Mouse (Mus musculus) urinary bladder, postnatal 14 days (tissue): ENCODE results near the gene Evc.

Experiments used
- DNase-seq: peaks from one replicate; pipeline ENCODE4 v3.0.0; 2021; ENCODE audit warnings: low spot score

The Evc gene

DNA sequence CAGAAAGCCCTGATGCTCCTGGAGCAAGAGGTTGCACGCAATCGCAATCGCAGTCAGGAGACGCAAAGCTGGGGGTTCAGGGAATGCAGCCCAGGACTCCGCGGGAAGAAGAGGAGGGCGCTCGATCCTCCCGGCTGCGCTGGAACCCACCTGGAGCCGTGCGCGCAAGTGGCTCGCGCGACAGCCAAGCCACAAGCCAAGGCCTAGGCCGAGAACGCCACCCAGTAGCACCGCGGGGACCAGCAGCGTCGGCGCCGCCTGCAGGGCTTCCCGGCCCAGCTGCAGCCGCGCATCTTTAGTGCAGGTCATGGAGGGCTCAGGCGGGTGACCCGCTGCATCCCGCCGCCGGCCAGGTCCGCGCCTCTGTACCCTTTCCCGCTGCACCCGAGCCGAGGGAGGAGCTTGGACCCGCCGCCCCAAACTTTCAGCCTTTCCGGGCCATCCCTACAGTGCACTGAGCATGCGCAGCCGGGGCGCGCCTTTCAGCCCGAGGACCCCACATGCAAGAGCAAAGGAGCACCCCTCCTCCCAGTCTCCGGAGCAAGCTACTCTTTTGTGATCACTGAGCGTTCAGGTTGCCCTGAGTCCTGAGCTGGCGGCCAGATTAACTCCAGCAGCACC, at the start of gene Evc:
TSS of gene Evc (minus strand) at position 410 of the 621 bp plus-strand sequence.
- peak; percentile 71 for DNase-seq

DNA sequence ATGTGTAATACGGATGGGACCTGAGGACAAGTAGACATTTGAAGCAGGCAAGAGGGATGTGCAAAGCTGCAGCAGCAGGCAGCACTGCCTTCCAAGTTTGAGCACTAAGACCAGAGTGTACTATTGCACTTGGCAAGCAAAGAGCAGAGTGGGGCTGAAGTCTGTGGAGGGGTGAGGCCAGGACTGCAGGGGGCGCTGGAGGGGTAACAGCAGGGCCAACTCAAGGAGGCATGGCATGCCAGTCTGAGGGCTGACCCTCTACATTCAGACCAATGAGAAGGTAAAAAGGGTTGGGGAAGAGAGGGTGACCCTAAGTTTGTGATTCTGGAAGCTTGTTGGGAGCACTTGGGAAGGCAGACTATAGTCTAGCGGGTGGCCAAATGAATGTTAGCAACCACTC, 46.9 kb upstream of the Evc start:
- DNase-seq, result no peak

- peak; percentile 42 for DNase-seq
These were observed 43.9 kb upstream of the Evc start for GRCm38 (mm10) chr5:37380641-37381040.

DNA sequence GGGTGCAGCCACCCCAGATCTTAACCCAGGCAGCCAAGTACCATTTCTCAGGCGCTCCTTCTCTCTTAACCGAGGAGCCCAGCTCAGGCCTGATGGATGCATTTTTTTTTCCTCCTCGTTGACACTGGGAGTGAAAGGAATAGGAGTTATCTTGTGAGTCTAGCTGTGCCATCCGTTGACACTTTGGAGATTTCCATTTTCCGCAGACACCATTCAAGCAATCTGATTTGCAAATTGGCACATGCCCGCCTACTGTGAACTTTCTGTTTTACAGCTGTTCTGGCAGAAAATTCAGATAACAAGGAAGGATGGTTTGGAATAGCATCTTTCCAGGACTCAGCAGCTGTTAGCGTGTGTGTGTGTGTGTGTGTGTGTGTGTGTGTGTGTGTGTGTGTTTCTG, 40.7 kb upstream of the Evc start:
- DNase-seq, result no peak

DNA sequence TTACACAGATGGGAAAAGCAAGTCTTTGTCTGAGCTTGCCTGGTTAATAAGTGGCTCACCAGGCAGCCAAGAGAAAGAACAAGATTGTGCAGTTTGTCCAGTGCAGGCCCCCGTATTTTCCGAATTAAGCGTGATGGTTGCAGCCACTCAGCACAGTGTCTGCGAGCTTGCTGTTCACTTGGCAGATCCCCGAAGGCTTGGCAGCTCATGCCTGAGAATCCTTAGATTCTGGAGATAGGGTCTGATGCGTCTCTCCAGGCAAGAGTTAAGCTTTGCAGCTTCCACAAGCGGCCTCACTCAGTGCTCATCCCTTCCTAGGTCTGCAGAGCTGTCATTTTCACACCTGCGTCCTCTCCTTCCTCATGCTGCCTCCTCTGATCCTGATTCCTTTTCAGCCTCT, 32.1 kb upstream of the Evc start:
- no peak for DNase-seq

DNA sequence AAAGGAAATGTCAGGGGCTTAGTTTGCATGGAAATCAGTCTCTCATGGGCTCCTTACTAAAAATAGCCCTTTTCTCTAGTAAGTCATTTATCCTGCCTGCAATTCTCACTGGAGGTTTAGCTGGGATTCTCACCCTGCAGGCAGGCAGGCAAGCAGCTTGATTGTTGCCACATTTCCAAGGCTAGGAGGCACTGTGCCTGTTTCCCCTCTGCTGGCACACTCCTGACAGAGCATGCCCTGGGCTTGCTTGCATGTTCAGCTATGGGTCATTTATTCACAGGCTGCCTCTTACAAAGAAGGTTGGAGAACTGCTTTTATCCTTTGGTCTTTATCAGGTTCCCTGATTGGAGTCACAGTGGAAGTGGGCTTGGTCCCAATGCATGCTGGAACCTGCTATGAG, 29.1 kb upstream of the Evc start:
- DNase-seq, result no peak

- DNase-seq, result no peak
These were observed 26.6 kb upstream of the Evc start for GRCm38 (mm10) chr5:37363284-37363683.

- DNase-seq, result no peak
These were observed 25.9 kb upstream of the Evc start for GRCm38 (mm10) chr5:37362618-37363017.

GRCm38 (mm10) chr5:37356027-37356426, 19.3 kb upstream of the Evc start:
- no peak for DNase-seq

GRCm38 (mm10) chr5:37354385-37354784, 17.7 kb upstream of the Evc start:
- peak; percentile 67 for DNase-seq

DNA sequence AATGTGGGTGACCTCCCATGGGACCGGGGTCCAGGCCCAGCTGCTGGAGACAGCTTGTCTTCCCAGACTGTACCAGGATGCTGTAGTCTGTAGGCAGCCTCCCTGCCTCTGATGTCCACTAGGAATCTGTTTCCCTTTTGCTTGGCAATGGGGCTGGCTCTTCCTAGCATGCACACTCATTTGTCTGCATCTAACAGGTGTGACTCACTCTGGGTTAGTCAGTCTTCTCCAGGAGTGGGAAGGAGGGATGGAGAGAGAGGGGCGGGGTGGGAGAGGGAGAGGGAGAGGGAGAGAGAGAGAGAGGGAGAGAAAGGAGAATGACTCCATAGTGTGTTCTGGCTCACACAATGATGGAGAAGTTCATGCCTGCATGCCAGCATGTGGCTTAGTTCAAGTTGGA, 15.1 kb upstream of the Evc start:
- DNase-seq, result no peak

DNA sequence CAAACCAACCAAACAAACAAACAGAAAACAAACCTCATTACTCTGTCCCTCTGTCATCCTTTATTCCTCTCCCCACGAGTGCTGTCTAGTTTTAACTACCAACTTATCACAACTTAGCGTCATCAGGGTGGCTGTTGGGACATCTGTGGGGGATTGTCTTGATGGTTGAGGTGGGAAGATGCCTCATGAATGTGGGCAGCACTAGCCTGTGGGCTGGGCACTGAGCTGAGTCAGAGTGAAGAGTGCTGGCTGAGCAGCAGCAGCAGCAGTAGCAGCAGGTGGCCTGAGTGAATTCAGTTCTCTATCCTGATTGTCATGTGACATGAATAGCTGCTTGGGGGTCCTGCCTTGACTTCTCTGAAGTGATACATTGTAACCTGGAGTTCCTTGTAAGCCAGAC, 7.3 kb upstream of the Evc start:
- no peak for DNase-seq

GRCm38 (mm10) chr5:37338288-37338687, 1.6 kb upstream of the Evc start, which contains the start of gene Evc2:
Evc2 (plus strand) TSS chr5:37338499.
- peak; percentile 76 for DNase-seq

DNA sequence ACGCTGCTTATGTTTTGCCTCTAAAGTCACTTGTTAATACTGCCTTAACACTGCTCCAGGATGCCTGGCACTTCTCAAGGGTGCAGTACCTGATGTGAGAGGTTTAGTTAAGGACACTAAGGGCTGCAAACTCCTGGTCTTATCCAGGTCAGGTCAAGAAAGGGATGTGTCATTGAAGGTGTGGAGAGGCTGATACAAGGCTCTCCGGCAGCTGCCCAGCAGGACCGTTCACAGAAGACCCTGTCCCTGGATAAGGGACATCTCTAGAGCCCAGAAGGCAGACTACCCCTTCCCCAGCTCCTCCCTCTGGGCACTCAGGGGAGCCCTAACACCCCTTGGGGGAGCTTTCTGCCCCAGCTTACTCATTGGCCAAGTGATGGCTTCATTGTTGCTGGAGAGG, 1.0 kb upstream of the Evc start:
- DNase-seq, result no peak

GRCm38 (mm10) chr5:37335061-37335460, 1.6 kb downstream of the Evc start:
- no peak for DNase-seq

GRCm38 (mm10) chr5:37332066-37332465, 4.6 kb downstream of the Evc start:
- no peak for DNase-seq

DNA sequence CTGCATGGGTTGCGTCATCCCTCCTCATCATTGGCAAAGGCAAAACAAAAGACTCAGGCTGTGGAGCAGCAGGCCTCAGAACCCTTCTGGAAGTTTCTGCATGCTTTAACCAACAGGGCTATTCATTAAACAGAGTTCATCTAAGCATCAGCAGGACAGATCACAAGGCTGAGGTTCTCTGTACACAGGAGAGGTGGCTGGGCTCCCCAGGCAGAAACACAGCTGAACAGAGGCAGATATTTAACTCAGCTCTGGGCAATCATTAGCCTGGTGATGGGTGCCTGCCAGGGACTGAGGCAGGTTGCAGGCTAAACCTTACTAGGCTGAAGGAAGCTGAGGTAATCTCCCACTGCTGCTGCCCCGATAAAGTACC, 5.6 kb downstream of the Evc start:
- DNase-seq, result no peak

- DNase-seq, result no peak
These were observed 6.1 kb downstream of the Evc start for GRCm38 (mm10) chr5:37330449-37331132.

DNA sequence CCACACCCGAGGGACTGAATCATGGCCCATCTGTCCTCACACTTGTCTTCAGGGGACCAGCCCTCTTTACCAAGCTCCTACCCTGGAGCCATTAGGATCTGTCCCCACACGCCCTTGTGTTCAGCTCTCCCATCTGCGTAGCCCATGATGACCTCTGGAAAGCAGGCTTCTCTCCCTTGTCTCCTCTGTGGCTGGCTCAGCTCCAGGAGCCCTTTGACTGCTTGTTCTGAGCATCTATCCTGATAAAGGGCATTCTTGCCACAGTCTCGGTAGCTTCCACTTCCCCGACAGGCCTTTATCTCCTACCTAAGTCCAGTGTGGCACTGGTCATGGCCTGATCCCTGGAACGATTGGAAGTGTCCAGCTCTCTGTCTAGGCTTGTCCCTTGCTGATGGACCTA, 10.0 kb downstream of the Evc start:
- DNase-seq, result no peak

GRCm38 (mm10) chr5:37320761-37321160, 15.9 kb downstream of the Evc start:
- DNase-seq, result no peak

DNA sequence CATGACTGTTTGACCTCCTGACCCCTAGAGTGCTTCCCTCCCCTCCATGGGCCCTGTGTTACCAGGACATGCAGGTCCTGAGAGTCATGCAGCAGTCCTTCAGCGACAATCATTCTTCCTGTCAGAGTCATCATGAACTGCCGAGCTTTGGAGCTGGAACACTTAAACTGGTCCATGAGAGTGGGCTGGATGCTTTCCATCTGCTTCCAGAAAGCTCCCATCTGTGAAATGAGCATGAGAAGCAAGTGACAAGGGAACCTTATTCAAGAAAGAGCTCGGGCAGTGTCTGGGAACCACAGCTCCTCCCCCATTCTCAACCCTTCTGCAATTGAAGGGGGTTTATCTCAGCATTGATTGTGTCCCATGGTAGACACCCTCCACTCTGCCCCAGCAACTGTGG, 16.5 kb downstream of the Evc start:
- DNase-seq, result no peak

DNA sequence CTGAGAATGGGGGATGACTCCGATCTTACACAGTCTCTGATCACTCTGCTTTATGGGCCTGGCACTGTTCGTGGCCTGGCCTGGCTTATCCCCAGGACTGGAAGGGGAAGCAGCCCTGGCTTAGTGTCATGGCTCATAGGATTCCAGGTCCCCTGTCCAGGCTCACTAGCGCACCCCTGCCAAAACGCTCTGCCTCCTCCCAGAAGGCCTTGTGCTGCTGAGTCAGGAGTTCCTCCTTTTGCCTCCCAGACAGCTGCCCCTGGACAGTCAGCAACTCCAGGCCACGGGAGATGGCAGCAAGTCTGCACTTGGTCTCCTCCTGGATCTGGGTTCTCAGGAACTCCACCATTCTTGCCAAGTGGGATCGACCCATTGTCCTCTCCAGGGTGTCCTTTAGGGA, 18.0 kb downstream of the Evc start:
- DNase-seq, result no peak

- no peak for DNase-seq
These were observed 23.5 kb downstream of the Evc start for GRCm38 (mm10) chr5:37312980-37313722.
